Mouse (Mus musculus) intestine, embryonic 16.5 days (tissue): Measurements from ENCODE around the gene Pirt. TPM values are rescaled to one million over a fixed set of nuclear protein-coding genes. Genes with fewer than 3 reads are reported as not detected.

ENCODE experiments used
- ATAC-seq: fragments of 200-750 bp; cut with Nextera tagmentation; 2 replicates; pipeline ENCODE4 v1.8.0; 2017; ENCODE audit warnings: moderate TSS enrichment, moderate library complexity
- H3K27ac ChIP-seq: fragments of 300-500 bp; sonication (generic); 2 replicates; pipeline ENCODE4 v1.5.1; 2014; ENCODE audit warnings: mild to moderate bottlenecking, low read length
- H3K27me3 ChIP-seq: fragments of 300-500 bp; sonication (generic); replicated peaks from 2 replicates; pipeline ENCODE4 v1.6.1; 2014; ENCODE audit warnings: low read length, control low read depth, mixed read lengths; ENCODE audit not compliant: control insufficient read depth, insufficient read depth
- H3K36me3 ChIP-seq: fragments of 300-500 bp; sonication (generic); 2 replicates; pipeline ENCODE4 v1.6.1; 2014; ENCODE audit warnings: low read length, control low read depth; ENCODE audit not compliant: control insufficient read depth, insufficient read depth
- H3K4me1 ChIP-seq: fragments of 300-500 bp; sonication (generic); 2 replicates; pipeline ENCODE4 v1.6.1; 2014; ENCODE audit warnings: low read length, control low read depth, mixed read lengths; ENCODE audit not compliant: control insufficient read depth, insufficient read depth
- H3K4me2 ChIP-seq: fragments of 300-500 bp; sonication (generic); 2 replicates; pipeline ENCODE4 v1.6.1; 2014; ENCODE audit warnings: low read depth, low read length, control low read depth
- H3K4me3 ChIP-seq: fragments of 300-500 bp; sonication (generic); 2 replicates; pipeline ENCODE4 v1.5.1; 2014; ENCODE audit warnings: mild to moderate bottlenecking, low read length
- H3K9ac ChIP-seq: fragments of 300-500 bp; sonication (generic); 2 replicates; pipeline ENCODE4 v1.6.1; 2014; ENCODE audit warnings: low read depth, low read length
- H3K9me3 ChIP-seq: fragments of 300-500 bp; sonication (generic); 2 replicates; pipeline ENCODE4 v1.6.1; 2016; ENCODE audit warnings: low read length, control low read depth; ENCODE audit not compliant: control insufficient read depth
- WGBS: fragments of 180-500 bp; shearing (Covaris S2); extraction: QIAGEN DNeasy Blood & Tissue Kit; methylation state at CpG from one replicate; pipeline ENCODE4 v1.1.7; 2014; 5-methylcytosine and 5-hydroxymethylcytosine counted together
- polyA plus RNA-seq: library from polyadenylated mRNA; unstranded; fragments of >200 nt; fragmentation: Nextera tagmentation; extraction: Ambion mirVana; gene quantifications from 2 replicates; pipeline ENCODE4 v1.2.1, GENCODE M21; 2015

Pirt gene
- polyA plus RNA-seq, 1 experiment from 2014 or later = 6.8 TPM

DNA sequence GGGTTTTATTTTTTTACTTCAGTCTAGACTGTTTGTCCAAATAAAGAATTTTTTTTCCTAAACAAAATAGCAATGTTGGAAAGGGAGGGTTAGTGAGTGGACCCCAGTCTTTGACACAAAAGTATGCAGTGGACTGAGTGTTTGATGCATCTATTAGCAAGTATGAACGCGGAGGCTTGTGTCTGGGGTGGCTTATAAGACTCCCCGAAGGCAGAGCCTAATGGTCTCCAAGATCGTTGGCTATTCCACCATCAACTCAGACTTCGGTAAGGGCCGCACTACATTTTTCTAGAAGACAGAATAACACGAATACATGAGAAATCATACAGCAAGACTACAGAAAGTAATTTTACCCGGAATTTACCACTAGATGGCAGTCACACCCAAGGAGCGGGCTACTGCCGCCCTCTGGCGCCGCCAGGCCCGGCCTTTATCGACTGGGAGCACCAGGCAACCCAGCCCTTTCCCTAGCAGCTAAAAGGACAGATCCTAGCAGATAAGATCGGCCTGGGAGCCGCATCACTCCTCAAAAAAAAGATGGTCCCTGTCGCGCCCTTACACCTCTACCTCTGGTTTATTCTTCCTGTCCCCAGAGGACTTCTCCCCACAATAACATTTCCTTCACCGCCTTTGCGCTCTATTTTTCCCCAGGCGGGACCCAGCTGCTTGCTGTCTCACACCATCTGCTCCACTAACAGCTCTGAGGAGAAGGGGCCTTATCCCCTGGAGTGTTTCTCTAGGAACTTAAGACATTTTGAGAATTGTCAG lies 6.0 kb upstream of the Pirt start:
- H3K9ac ChIP-seq = peak overlapping the region; percentile 48

GRCm38 (mm10) chr11:66912531-66913458 lies 1.0 kb downstream of the Pirt start:
- H3K4me2 ChIP-seq = no peak overlapping the region
- no peaks in the 10 kb centered on the region for H3K36me3 ChIP-seq
- no peaks in the 10 kb centered on the region for H3K27me3 ChIP-seq
- peaks cover 7% of the 10 kb centered on the region; the same call in 1 of the 2 replicates for H3K4me1 ChIP-seq
- no peak overlapping the region for H3K4me3 ChIP-seq
- 49% methylated on average over 17 of the region's 17 CpGs for WGBS
- H3K27ac ChIP-seq = no peak overlapping the region; the same call in 1 of the 2 replicates
- peak; percentile 83 for ATAC-seq
- peak overlapping the region; percentile 27; the same call in 1 of the 2 replicates for H3K9ac ChIP-seq
- H3K9me3 ChIP-seq = no peaks in the 10 kb centered on the region

More for the DNA sequence above, 6.0 kb upstream of the Pirt start:
- peaks cover 7% of the 10 kb centered on the region for H3K4me1 ChIP-seq
- H3K4me2 ChIP-seq = peak overlapping the region; percentile 37; the same call in 1 of the 2 replicates
- H3K9me3 ChIP-seq = no peaks in the 10 kb centered on the region
- no peaks in the 10 kb centered on the region for H3K36me3 ChIP-seq
- no peak overlapping the region for H3K27ac ChIP-seq
- ATAC-seq = peak; percentile 85
- H3K27me3 ChIP-seq = no peaks in the 10 kb centered on the region
- WGBS = 16% methylated on average over 21 of the region's 21 CpGs
- 0 out of 2 replicates have a peak overlapping the region, but pooled peaks have one; percentile 17 for H3K4me3 ChIP-seq

DNA sequence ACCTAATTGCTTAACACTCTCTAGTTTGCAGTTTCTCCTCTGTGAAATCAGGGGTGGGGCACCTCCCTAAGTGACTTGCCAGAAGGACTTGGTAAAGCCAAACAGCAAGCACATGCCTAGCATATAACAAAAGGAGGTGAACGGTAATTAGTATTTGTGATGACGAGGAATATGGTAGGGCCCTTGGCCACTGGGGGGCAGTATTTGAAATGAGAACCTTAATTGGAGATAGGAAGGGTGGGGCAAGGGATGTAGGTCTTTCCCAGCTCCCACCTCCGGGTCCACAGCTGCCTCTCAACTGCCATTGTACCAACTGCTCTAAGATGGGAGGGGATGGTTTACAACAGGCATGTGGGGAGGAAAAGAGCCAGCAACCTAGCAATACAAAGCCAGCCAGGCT lies 2.5 kb downstream of the Pirt start:
- H3K27me3 ChIP-seq = no peaks in the 10 kb centered on the region
- peaks cover 7% of the 10 kb centered on the region; the same call in 1 of the 2 replicates for H3K4me1 ChIP-seq
- H3K27ac ChIP-seq = no peak overlapping the region
- H3K9ac ChIP-seq = no peak overlapping the region
- no peaks in the 10 kb centered on the region for H3K9me3 ChIP-seq
- no peak overlapping the region for H3K4me2 ChIP-seq
- 26% methylated on average over 3 of the region's 3 CpGs for WGBS
- no peaks in the 10 kb centered on the region for H3K36me3 ChIP-seq
- no peak overlapping the region for H3K4me3 ChIP-seq
- peak; percentile 19; the same call in 1 of the 2 replicates for ATAC-seq

DNA sequence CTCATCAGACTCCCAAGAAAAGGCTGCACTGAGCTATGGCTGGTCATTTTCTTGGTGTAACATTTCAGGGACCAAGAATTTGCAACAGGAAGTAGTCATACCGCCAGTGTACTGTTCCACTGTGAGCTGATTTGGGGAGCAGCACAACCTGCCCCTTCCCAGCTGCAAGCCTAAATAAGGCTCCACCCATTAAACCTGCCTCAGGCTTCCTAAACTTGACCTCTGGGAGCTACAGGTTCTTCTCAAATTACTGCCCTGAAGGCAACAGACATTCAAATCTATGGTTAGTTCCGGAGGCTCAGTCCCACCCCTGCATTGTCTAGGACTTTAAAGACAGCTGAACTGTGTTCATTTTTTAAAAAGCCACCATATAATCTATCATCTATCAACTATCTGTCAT lies 8.2 kb downstream of the Pirt start:
- H3K9me3 ChIP-seq = no peaks in the 10 kb centered on the region
- 60% methylated on average over 2 of the region's 2 CpGs for WGBS
- H3K27me3 ChIP-seq = no peaks in the 10 kb centered on the region
- no peaks in the 10 kb centered on the region for H3K4me1 ChIP-seq
- H3K9ac ChIP-seq = no peak overlapping the region
- H3K4me3 ChIP-seq = no peak overlapping the region
- no peak overlapping the region for H3K27ac ChIP-seq
- no peak overlapping the region for H3K4me2 ChIP-seq
- no peaks in the 10 kb centered on the region for H3K36me3 ChIP-seq
- no peak for ATAC-seq

GRCm38 (mm10) chr11:66924095-66924823 lies 12.5 kb downstream of the Pirt start:
- 66% methylated on average over 11 of the region's 11 CpGs for WGBS
- peak; percentile 73 for ATAC-seq
- Histone ChIP-seq H3K9ac (no peak overlapping the region), H3K36me3 (no peaks in the 10 kb centered on the region), H3K27me3 (no peaks in the 10 kb centered on the region), H3K9me3 (no peaks in the 10 kb centered on the region), H3K4me2 (no peak overlapping the region), H3K4me3 (no peak overlapping the region), H3K4me1 (no peaks in the 10 kb centered on the region), H3K27ac (no peak overlapping the region)

DNA sequence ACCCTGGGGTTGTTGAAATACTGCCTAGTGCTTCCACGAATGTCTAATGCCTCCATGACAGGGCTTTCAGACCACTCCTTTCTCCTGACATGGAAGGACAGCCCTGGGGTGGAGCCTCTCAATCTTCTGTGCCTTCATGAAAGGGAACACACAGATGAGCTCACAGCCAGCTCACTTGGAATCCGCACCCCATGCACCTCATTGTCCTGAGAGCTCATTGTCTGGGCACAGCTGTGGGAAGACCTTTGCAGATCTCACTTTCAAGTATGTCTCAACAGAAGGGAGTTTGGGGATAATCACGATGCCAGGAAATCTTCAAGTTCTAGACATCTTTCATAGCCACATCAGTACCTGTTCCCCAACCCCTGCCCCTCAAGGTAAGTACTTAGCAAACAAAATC lies 16.5 kb downstream of the Pirt start:
- Histone ChIP-seq H3K4me1 (no peaks in the 10 kb centered on the region; the same call in 1 of the 2 replicates), H3K4me2 (no peak overlapping the region), H3K36me3 (no peaks in the 10 kb centered on the region), H3K27ac (no peak overlapping the region), H3K9ac (no peak overlapping the region), H3K9me3 (no peaks in the 10 kb centered on the region), H3K27me3 (no peaks in the 10 kb centered on the region), H3K4me3 (no peak overlapping the region)
- ATAC-seq = no peak
- 70% methylated on average over 3 of the region's 3 CpGs for WGBS

DNA sequence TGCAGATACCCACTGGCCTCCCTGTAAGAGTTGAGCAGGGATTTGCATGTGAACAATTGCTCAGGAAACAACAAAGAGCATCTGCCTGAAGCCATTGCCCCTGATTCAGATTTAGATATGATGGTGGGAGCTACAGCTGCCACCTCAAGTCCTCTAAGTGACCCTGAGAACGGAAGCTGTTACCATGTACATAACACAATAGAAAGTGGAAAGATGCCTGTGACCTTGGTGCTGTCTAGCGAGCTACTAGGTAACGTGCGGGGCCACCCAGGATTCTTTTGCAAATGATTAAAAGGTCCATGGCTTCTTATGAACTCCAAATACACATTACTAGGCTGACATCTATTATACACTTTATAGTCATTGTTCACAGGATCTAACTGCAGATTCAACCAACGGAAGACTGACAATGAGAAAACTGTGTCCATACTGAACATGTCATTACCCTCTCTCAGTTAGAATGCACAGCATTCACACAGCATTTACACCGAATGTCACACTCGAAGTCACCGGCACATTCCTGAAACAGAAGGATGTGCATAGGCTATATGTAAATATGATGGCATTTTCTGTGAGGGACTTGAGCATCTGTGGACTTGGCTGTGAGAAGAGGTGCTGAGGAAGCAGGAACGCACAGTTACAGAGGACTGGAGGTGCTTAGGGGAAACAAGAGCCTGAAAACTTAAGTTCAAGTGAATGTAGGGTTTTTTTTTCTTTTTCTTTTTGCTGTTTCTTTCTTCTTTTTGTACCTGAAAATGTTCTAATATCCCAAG lies 21.2 kb downstream of the Pirt start:
- Histone ChIP-seq H3K4me3 (no peak overlapping the region), H3K4me1 (peaks cover 4% of the 10 kb centered on the region; the same call in 1 of the 2 replicates), H3K36me3 (no peaks in the 10 kb centered on the region), H3K27me3 (no peaks in the 10 kb centered on the region), H3K4me2 (no peak overlapping the region), H3K27ac (no peak overlapping the region), H3K9me3 (no peaks in the 10 kb centered on the region), H3K9ac (no peak overlapping the region)
- 77% methylated on average over 9 of the region's 9 CpGs for WGBS
- ATAC-seq = no peak

- Histone ChIP-seq H3K4me1 (peaks cover 4% of the 10 kb centered on the region; the same call in 1 of the 2 replicates), H3K4me3 (no peak overlapping the region), H3K27ac (peak overlapping the region; percentile 82), H3K9ac (no peak overlapping the region), H3K36me3 (no peaks in the 10 kb centered on the region), H3K27me3 (no peaks in the 10 kb centered on the region), H3K9me3 (no peaks in the 10 kb centered on the region), H3K4me2 (no peak overlapping the region)
- WGBS = 61% methylated on average over 7 of the region's 7 CpGs
- peak; percentile 98 for ATAC-seq
These were observed 22.8 kb downstream of the Pirt start for GRCm38 (mm10) chr11:66934428-66935173.
